Mouse (Mus musculus) frontal cortex, adult 2 months (tissue): ENCODE measurements around the gene Fli1. TPM values are rescaled to one million over a fixed set of nuclear protein-coding genes. Genes with fewer than 3 reads are reported as not detected.

Experiments
- DNase-seq, 2 experiments: peaks; one replicate each; pipeline ENCODE4 v3.0.0; 2022; ENCODE audit warnings: low spot score in 1 of 2; ENCODE audit errors: extremely low spot score in 1 of 2
- polyA plus RNA-seq: library from polyadenylated mRNA; depleted of rRNA; stranded (reverse); fragments of >200 nt; gene quantifications from 2 replicates; pipeline ENCODE4 v1.2.3, GENCODE M21; 2012

Fli1 gene
- polyA plus RNA-seq, 1 experiment = 4.6 TPM

DNA sequence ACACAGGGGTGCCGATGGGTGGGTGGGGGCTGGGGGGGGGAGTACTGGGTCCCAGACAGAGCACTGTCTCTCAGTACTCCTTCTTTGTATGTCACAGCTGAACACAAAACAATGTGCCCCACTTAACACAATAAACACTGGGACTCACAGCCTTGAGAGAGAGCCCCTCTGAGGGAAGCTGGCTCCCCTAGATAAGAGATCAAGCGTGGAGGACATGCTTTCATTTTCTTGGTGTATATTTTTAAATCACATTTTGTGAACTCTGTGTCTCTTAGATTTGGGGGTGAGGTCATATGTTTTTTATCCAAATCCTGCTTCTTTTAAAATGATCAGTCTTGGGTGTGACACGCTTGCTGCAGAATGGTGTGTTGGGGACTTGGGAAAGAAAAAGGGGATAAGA lies 12.6 kb upstream of the Fli1 start:
- no peak for DNase-seq

DNA sequence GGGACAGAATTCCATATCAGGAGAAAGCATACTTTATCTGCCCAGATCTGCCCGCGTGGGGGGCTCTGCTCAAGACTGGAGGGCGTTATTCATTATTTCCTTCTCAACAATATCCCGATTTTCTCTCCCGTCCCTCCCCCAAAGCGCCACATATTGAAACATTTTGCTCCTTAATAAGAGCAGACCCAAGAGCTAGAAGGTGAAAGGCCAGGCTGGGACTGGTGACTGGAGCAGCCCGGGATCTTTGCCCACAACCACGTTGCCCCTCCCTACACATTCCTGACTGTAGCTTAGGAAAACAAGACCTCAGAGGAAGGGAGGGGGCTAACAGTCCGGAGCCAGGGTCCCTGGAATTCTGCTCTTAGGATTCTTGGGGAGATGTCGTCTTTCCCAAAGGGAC lies 7.9 kb upstream of the Fli1 start:
- no peak for DNase-seq

DNA sequence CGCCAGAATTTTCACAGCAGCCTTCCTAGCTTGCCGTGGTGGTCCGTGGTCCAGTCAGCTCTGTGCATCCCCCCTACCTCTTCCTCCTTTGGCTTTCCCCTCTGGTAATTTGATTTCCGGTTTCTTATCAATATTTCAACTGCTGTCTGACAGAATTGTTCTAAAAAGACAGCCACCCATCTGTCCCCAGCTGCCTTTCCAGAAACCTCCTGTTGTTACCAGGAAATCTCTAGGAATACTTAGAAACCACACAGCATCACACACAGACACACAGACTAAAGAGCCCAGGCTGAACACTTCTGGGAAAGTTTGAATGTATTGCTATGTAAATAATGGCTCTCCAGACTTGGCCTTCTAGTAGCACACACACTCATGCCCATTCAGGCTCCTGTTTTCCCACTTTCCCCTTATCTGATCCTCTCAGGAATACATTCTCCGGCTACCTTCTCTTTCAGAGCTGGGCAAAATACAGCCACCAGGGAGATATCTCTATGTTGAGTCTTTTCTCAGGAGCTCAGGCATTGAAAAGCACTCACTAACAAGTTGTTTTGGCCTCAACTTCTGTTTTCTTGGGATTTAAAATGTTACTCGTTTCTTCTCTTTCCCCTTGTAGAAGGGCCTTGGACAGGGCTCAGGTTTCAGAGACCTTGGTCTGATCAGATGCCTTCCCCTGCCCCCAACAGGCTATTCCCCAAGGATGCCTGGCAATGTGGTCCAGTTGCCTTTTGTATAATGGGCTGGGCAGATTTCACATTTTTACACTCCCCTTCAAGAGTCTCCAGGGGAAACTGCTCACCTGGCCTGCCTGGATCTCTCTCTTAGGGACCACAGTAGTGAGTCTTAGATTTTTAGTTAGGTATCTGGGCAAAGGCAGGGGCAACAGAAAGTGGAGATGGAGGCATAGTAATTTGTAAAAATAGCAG lies 7.1 kb upstream of the Fli1 start:
- no peak for DNase-seq

DNA sequence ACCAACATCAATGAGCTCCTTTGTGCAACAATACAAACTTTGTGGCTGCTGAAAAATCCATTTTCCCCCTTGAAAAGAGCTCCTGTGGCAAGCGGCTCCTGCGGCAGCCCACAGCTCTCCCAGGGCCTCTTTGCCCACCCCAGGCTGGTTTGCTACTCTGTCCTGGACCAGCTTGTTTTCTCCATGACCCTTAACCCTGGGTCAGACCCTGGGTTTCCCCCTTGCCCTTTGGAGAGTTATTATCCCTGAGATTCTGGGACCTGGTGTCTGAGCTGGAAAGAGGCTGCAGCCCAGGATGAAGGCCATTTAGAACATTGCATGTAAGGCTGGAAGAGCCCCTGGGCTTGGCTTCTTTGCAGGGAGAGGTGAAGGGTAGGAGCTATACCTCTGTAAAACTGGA lies 4.1 kb upstream of the Fli1 start:
- DNase-seq = no peak

DNA sequence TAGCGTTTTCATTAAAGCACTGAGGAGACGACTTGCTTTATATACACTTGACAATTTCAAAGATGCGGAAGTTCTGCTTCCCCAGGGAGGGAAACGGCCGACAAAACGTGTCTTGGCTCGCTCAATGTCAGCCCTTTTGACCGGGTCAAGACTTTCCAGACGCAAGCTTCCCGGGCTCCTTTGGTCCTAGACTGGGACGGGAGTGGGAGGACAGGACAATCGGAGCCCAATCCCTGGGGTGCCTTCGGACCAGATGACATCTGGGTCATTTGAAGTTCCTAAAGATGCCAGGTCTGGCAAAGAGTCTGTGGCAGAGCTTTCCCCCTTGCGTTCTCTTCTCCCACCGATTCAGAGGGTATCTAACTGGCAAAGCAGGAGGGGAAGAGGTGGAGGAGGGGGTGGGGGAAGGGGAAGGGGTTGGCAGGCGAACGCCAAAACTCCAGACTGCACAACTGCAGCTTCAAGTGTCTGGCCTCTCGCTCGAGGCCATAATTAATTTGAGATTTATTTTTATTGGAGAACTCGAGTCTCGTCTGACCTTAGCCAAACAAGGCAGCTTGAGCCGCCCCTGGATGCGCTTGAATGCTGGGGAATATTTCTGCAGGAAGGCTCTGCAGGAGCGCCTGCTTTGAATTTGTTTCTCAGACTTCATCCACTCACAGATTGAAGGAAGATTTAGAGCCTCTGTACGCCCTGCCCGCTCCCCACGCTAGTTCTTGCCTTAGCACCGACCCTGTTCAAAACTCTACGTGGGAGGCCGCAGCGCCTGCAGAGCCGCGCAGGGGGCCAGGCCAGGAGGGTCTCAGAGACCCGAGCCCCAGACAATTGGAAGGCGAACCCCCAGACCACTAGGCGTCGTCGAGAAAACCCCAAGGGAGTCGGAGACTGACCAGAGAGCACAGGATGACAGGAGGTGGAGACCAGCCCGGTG lies 2.3 kb upstream of the Fli1 start:
- DNase-seq = no peak

DNA sequence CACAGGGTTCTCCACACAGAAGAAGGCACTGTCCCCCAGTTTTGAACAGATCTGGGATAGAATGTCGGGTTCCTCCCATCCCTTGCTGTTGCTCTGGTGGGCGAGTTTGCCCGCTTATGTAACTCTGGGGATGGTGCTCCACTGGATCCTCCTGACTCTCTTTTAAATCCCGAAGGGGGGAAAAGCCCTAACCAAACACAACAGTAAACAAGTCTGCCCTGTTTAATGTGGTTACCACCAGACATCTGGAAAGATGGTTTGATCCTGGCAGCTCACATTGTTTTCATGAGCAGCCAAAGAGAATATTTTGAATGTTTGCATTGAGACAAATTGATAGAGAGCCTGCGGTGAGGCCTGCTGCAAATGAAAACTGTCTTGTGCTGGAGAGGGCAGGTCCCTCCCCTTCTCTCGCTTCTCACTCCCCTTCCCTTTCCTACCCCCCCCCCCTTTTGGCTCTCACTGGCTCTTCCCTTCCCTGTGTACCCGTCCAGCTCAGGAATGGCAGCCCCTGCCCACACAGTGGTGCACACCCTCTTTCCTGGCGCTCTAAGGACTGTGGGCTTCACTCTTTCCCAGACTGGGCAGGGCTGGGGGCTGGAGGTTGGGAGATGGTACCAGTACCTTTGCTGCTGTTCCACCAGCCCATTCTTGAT lies 1.4 kb upstream of the Fli1 start:
- no peak for DNase-seq

DNA sequence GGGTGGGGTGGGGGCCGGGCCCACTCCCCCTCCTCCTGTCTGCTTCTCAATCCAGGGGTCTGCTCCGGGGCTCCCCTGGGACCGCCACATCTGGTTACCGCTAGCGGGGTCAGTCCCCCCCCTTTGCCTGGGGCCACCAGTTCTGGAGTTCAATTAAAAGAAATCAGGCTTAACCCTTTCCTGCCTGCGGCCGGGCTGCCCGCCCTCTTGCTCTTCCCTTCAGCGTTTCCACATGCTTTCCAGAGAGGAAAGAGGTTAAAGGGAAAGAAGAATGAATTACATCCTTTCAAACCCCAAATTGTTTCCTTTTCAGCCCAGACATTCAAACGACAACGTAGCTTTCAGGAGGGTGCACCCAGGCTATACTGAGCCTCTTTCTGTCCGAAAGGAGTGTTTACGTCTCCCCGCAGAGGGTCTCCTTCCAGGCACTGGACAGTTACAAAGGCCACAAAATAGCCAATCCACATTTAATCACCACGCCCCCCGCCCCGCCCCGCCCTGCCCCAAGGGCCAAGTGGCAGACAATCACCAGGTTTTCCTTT lies 450 bp upstream of the Fli1 start:
- DNase-seq = no peak

DNA sequence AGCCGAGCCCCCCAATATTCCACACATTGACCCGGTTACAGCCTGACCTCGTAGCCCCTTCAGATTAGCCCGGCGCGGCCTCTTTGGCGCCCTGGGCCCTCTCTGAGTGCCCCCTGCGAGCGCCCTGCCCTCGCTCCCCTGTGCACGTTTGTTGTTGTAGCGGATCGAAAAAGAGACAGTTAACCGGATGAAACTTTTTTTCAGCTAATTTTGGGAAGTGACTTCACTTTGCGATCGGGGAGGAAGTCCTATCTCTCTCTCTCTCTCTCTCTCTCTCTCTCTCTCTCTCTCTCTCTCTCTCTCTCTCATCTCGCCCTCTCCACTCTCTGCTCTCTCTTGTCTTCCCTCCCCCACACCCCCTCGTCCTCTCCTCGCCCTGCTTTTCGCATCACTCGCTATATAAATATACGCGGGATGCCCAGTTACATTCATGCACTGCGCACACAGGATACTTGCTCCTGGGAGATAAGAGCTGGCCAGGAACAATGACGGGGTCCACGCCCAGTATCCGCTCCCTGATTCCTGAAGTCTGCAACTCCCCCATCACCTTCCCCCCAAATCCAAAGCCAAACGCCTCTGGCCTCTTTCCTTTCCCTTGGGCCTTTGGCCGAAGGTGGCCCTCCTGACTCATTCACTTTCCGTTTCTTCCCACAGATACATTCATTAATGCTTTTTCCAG lies 1.3 kb downstream of the Fli1 start:
- DNase-seq = no peak

DNA sequence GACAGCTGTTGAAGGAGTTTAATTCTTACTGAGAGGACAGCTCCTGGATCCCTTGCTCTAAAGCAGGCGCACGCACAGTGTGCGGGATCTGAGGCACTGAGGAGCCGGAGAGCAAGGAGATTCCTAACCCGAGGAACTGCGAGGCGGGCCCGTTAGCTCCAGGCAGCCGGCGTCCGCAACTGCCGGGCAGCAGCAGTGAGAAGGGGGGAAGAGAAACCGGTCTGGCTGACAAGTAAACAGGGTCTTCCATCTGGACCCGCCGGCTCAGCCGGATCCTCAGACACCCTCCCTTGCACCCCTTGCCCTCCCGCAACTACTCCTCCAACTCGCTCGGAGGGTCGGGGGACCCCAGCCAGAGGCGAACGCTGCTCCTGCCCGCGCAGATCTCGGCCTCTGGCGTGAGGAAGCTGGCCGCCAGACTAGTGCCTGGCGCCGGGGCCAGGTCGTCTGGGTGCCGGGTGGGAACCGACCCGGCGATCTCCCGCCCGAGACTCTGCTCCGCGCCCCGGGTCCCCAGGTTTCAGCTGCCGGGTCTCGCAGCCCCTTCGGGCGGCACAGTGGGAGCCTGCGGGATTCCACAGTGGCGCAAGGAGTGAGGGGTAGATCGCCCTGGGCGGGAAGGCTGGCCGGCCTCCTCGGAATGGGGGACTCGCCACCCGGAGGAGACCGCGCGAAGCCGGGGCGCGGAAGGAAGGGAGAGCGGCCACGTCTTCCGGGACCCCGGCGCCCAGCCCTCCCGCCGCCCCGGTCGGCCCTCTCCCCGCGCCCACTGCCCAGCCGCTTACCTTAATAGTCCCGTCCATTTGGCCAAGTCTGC lies 2.0 kb downstream of the Fli1 start:
- no peak for DNase-seq

DNA sequence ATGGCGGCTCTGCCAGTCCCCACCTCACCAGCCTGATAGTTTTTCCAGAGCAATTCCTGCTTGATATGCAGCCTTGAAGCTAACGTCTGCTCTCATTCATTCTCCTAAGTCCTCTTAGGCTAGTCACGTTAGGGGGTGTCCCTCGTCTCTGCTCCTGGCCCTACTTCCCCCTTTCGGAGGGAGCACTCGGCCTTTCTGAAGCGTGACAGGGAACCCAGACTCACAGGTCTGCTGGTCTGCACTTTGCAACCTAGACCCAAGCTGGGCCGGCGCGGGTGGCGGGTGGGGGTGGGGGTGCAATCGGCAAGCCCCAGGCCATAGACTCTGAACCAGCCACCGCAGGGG lies 2.6 kb downstream of the Fli1 start:
- DNase-seq = no peak

DNA sequence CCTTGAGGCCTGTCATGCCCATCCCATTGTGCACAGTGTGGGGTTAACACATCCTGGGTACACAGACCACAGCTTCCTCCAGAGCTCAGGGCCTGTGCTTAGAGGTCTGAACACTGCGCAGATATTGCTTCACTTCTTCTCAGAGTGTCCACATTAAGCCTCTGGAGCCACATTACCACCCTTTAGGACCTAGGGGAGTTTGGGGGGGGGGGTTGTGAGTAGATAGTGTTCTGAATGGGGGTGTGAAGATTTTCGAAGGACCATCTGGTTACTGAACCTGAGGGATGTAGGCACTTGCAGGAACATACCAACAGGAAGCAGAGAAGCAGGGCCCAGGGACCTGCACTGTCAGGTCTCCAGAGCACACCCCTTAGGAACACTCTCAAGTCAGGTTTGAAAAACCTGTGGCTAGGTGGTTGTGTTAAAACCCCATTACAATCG lies 3.3 kb downstream of the Fli1 start:
- DNase-seq = no peak

DNA sequence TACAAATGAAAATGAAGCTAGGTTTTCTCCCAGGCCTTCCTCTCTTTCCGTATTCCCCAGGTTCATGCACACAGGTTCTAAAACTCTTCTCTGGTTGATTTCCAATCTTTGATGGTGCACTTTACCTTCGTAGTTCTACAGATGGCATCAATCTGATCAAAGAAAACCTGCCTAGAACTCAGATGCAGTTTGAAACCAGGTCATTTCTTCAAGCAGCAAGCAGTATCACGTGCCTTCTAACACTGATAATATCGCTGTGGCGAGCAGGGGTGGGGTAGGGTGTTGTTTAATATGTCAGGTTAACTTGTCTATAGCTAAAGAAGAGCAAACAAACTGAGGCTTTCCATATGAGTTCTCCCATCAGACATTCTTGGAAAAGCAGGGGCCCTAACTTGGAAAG lies 4.5 kb downstream of the Fli1 start:
- DNase-seq = no peak

DNA sequence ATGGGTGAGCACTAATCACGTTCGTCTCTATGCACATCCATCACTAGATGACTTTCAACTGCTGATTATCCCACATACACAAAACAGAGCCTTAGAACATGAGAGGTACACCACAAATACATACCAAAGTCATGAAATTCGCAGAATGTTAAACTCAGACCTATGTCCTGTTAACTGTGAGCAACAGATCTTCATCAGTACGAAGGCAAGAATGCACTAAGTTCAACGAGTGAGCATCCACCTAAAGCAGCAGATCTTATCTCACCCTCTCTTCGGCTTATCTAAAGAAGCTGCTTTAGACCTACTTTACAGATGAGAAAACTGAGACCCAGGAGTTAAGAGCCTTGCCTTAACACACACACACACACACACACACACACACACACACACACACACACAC lies 5.0 kb downstream of the Fli1 start:
- no peak for DNase-seq

DNA sequence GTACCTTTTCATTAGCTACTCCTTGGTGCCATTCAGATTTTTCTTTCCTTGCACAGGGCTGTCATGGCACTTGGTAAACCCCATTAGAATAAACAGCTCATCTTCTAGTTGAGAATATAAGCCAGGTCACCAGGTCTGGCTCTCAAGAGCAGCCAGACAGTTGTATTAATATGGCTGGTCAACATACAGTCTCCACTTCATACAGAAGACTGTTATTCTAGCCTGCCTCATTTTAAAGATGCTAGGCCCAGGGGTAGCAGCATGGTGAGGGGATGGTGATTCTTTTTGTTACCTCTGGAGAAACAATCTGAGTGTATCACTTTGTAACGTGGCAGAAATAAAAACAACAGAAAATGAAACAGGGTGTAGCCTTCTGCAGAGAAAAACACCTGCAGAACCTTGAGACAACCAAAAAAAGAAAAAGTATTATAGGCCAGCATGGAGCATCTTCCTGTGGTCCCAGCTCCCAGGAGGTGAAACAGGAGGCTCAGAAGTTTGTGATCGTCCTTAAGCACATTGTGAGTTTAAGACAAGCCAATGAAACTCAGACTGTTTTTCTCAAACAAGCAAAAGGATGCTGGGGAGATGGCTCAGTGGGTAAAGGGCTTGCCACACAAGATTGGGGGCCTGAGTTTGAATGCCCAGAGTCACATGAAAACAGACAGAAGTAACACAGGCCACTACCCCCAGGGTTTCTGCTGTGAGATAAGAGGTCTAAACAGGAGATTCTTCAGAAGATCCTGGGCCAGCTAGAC lies 7.3 kb downstream of the Fli1 start:
- DNase-seq = no peak

DNA sequence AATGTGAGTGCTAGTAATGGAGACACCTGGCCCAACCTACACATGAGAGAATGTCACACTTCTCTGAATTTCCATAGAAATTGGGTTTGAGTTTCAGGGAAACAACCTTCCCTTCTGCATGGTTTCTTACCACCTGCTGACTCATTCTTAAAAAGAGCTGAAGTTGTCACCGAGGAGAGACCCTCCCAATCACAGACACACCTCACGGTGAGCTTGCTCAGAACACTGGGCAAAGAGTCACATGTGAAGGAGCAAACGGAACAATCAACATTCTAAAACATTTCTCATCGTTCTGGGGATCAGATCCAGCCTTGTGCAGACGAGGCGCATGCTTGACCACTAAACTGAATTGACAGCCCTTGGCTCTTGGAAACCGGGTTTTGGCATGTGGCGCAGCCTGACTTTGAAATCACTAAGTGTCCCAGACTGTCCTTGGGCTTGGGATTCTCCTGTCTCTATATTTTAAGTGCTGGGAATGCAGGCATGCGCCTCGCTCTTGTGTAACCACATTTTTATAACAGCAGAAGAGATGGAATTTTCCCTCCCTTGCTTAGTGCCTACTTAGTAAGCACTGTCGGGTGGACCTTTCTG lies 8.5 kb downstream of the Fli1 start:
- DNase-seq = no peak

DNA sequence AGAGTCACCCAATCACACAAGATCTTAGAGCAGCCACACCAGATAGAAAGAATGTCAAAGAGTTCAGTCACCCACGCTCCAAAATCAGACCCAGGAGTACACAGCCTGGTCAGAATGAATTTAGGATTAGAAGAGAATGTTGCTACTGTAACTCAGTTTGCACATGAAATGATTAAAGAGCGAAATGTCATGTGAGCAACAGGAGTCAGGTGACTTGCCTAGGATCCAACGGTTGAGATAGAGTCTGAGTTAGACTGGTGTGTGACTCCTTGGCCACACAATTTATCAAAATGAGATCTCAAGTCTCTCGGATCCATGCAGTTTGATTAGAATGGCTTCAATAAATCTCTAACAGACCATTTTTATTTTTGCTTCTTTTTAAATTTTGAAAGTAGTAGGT lies 11.1 kb downstream of the Fli1 start:
- no peak for DNase-seq

DNA sequence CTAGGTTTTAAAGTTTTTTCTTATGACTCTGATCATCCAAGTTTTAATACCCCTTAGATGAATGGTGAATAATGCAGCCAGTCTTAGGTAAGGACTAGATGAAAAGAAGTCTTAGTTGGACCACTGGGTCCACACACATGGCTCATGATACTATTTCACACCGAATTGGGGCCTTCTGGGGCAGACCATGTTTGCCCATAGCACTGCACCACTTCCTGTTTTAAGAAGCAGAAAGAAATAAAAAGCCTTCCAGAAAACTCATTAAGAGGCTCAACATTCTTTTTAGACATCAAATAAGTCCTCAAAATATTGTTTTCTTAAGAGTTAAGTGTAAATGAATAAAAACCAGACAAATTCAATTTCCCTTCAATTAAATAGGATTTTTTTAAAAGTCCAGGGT lies 11.7 kb downstream of the Fli1 start:
- no peak for DNase-seq

DNA sequence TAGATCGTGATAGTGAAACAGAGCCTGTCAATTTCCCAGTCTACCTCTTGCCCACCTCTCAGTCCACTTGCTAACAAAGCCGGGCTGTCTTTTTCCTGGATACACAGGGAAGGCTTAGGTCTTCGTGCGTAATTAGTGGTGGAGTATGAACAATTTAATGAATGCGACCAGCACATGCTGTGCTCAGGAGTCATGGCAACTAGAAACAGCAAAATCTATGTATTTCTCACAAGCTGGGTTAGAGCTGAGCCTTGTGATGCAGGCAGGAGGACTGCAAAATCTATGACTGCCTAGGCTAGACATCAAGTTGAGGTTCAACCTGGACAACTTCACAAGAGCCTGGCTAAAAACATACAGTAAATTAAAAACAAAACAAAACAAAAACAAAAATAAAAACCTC lies 12.5 kb downstream of the Fli1 start:
- DNase-seq = no peak
